Mouse (Mus musculus) embryonic facial prominence, embryonic 14.5 days (tissue): ENCODE results near the gene Sept9. TPM values are rescaled to one million over a fixed set of nuclear protein-coding genes. Genes with fewer than 3 reads are reported as not detected.
A peak's percentile ranks its signal among the peaks of the same experiment; 100 is the strongest.

Experiments
- ATAC-seq: fragments of 200-750 bp; cut with Nextera tagmentation; 2 replicates; pipeline ENCODE4 v1.8.0; 2017; ENCODE audit warnings: low read depth, moderate number of reproducible peaks, moderate TSS enrichment
- DNase-seq: peaks from one replicate; pipeline ENCODE4 v3.0.0-alpha.2; 2015; ENCODE audit warnings: low spot score
- H3K27ac ChIP-seq: fragments of 300-500 bp; sonication (generic); replicated peaks from 2 replicates; pipeline ENCODE4 v1.5.1; 2014; ENCODE audit warnings: low read depth, mild to moderate bottlenecking, low read length, moderate library complexity
- H3K27me3 ChIP-seq: fragments of 300-500 bp; sonication (generic); replicated peaks from 2 replicates; pipeline ENCODE4 v1.6.1; 2014; ENCODE audit warnings: low read length; ENCODE audit not compliant: control insufficient read depth, insufficient read depth
- H3K36me3 ChIP-seq: fragments of 300-500 bp; sonication (generic); 2 replicates; pipeline ENCODE4 v1.6.1; 2014; ENCODE audit warnings: low read length, mixed read lengths; ENCODE audit not compliant: control insufficient read depth, insufficient read depth
- H3K4me1 ChIP-seq: fragments of 300-500 bp; sonication (generic); 2 replicates; pipeline ENCODE4 v1.6.1; 2014; ENCODE audit warnings: antibody characterized with exemption, low read length; ENCODE audit not compliant: control insufficient read depth, insufficient read depth
- H3K4me2 ChIP-seq: fragments of 300-500 bp; sonication (generic); 2 replicates; pipeline ENCODE4 v1.6.1; 2014; ENCODE audit warnings: low read depth, mild to moderate bottlenecking, low read length, moderate library complexity, mixed read lengths
- H3K4me3 ChIP-seq: fragments of 300-500 bp; sonication (generic); 2 replicates; pipeline ENCODE4 v1.5.1; 2014; ENCODE audit warnings: low read depth, mild to moderate bottlenecking, low read length
- H3K9ac ChIP-seq: fragments of 300-500 bp; sonication (generic); 2 replicates; pipeline ENCODE4 v1.6.1; 2014; ENCODE audit warnings: low read depth, mild to moderate bottlenecking, low read length, moderate library complexity, mixed read lengths
- H3K9me3 ChIP-seq: fragments of 300-500 bp; sonication (generic); 2 replicates; pipeline ENCODE4 v1.6.1; 2016; ENCODE audit warnings: low read length; ENCODE audit not compliant: control insufficient read depth
- WGBS: fragments of 180-500 bp; shearing (Covaris S2); extraction: QIAGEN DNeasy Blood & Tissue Kit; methylation state at CpG from one replicate; pipeline ENCODE4 v1.1.7; 2014; 5-methylcytosine and 5-hydroxymethylcytosine counted together
- polyA plus RNA-seq: library from polyadenylated mRNA; unstranded; fragments of >200 nt; fragmentation: Nextera tagmentation; extraction: Ambion mirVana; gene quantifications from 2 replicates; pipeline ENCODE4 v1.2.1, GENCODE M21; 2014

The Sept9 gene
- polyA plus RNA-seq, 1 experiment from 2014 or later, result 115 TPM

DNA sequence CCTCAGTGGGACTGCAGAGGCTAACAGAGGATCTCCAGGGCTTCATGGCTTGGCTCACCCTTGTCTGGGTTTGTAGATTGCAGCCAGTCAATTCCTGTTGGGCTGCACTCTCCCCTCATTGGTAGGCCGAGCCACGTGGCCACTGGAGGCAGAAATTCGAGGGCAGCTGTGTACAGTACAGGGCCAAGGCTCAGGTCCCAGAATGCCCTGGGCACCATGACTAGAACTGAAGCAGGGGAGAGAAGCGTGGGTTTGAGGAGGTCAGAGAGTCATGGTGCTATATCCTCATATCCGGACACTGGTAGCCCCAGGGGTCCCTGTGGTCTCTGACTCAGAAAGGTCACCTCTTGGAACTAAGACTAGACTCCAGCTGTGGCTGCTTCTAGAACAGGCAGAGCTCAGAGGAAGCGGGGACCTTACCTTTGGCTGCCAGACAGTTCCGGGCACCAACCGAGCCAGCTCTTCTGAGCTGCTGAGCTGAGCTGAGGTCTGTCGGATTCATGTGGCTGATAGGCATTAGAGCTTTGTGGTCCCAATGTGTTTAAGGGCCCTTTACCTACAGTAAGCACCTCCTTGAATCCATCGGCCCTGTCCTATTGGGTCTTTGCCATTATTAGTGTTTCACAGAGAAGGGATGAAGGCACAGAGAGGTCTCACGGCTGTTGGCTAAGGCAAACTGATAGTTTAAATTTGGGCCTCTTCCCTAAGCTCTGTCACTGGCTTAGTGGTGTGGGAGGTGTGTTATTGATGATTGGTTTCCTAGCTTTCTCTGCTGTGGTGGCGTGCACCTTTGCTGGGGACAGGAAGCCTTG, 119.5 kb downstream of the Sept9 start:
- no peaks in the 10 kb centered on the region for H3K27me3 ChIP-seq
- H3K9ac ChIP-seq, result peak overlapping the region; percentile 38
- peak overlapping the region; percentile 88 for H3K27ac ChIP-seq
- H3K4me2 ChIP-seq, result peak overlapping the region; percentile 34
- H3K4me1 ChIP-seq, result peaks cover 69% of the 10 kb centered on the region
- 28% methylated on average over 11 of the region's 12 CpGs for whole genome bisulfite sequencing
- ATAC-seq (no peak), DNase-seq (peak; percentile 51)
- no peaks in the 10 kb centered on the region for H3K36me3 ChIP-seq
- H3K9me3 ChIP-seq, result no peaks in the 10 kb centered on the region
- no peak overlapping the region for H3K4me3 ChIP-seq

DNA sequence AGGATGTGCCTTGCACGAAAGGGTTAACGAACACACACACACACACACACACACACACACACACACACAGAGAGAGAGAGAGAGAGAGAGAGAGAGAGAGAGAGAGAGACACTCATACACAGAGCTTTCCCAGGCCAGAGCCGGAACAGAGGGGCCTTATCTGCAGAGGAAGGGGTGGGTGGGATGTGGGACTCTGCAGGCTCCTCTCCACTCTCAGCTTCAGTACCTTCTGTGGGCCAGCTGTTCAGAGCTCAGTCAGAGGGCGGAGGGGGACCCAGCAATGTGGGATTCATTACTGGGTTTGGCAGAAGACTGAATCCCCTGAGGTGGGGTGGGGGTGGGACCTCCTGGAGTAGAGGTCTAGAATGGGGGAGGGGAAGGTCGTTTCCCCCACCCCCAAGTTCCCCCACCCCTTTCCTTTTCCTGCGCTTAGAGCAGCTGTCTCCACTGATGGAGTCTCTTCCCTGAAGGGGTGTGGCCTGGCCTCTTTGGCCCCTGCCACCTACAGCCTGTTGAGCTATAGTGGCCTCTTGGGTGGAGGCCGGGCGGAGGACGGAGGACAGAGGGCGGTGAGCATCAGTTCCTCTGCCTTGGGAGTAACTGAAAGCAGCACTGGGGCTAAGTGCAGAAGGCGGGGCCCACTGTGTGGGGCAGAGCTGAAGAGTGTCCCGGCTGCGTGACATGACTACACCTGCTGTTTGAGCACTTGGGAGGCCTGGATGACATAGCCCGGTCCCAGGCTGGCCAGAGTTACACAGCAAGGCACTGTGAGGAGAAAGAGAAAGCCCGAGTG, 120.3 kb downstream of the Sept9 start:
- Histone ChIP-seq H3K4me1 (peaks cover 75% of the 10 kb centered on the region), H3K4me2 (peak overlapping the region; percentile 34), H3K9me3 (no peaks in the 10 kb centered on the region), H3K36me3 (no peaks in the 10 kb centered on the region), H3K27me3 (no peaks in the 10 kb centered on the region), H3K4me3 (no peak overlapping the region), H3K27ac (peak overlapping the region; percentile 88), H3K9ac (peak overlapping the region; percentile 30; the same call in 1 of the 2 replicates)
- ATAC-seq (peak; percentile 84), DNase-seq (peak; percentile 94)
- 15% methylated on average over 13 of the region's 15 CpGs for WGBS

DNA sequence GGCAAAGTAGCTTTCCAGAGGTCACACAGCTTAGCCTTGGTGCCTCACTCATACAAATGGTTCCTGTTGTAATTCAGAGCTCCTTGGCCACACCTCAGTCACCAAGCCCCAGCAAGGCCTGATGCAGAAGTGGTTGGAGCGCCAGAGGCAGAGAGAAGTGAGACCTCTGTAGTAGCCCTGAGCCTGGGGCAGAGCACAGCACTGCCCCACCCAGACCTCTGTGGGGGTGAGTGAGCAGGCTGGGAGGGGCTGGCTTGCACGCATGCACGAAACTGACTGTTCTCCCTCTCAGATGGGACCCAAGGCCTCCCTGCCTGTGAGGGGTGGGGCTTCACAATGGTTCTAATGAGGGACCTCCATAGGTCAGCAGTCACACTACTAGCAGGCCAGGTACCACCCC, 121.0 kb downstream of the Sept9 start:
- Histone ChIP-seq H3K4me2 (peak overlapping the region; percentile 34; the same call in 1 of the 2 replicates), H3K27ac (peak overlapping the region; percentile 88), H3K36me3 (no peaks in the 10 kb centered on the region), H3K27me3 (no peaks in the 10 kb centered on the region), H3K9ac (peak overlapping the region; percentile 30; the same call in 1 of the 2 replicates), H3K9me3 (no peaks in the 10 kb centered on the region), H3K4me1 (peaks cover 76% of the 10 kb centered on the region), H3K4me3 (no peak overlapping the region)
- 45% methylated on average over 3 of the region's 3 CpGs for WGBS
- DNase-seq, result no peak
- no peak for ATAC-seq

DNA sequence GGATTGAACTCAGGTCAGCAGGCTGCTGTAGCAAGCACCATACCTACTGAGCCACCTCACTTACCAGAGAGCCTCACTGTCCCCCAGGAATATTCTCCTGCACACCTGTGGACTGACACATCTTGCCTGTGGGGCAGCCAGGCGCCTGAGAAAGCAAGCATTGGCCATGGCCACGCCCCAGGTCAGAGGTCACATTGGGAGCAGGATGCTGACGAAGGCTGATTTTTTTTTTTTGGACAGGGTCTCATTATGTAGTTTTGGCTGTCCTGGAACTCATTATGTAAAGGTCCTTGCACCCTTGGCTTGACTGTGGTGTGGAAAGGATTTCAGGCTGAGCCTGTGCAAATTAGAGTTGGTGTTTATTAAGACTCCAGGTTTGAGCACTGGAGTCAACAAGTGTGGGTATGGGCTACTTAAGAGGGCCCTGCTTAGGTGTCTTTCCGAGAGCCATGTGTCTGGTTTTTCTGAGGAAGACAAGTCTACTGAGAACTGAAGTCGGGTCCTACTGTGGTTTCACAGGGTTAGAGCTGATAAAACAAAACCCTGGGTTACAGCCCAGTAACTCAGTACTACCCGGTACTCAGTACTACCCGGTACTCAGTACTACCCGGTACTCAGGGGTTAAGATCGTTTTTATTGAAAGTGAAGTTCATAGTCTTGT, 122.0 kb downstream of the Sept9 start:
- Histone ChIP-seq H3K4me2 (no peak overlapping the region), H3K4me1 (peaks cover 82% of the 10 kb centered on the region), H3K4me3 (no peak overlapping the region), H3K27me3 (no peaks in the 10 kb centered on the region), H3K27ac (no peak overlapping the region), H3K9ac (no peak overlapping the region), H3K36me3 (no peaks in the 10 kb centered on the region), H3K9me3 (no peaks in the 10 kb centered on the region)
- WGBS, result 52% methylated on average over 9 of the region's 9 CpGs
- ATAC-seq (no peak), DNase-seq (no peak)

DNA sequence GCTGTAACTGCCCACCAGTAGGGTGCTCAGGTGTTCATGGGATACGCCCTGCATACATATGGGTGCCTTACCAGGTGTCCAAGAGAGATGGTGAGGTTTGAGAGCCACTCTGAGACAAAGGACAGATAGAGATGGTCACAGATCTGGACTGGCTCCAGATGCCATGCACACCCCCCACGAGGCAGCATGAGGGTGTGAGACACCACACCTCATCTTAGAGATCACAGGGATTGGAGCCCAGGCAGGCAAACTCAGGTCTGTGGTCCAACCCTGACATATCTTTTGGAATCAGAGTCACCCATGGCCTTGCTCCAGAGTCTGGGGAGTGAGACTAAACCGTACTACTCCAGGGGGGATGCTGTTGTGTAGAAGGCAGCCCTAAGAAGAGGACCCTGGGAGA, 122.8 kb downstream of the Sept9 start:
- Histone ChIP-seq H3K4me3 (no peak overlapping the region), H3K9ac (no peak overlapping the region), H3K9me3 (no peaks in the 10 kb centered on the region), H3K36me3 (no peaks in the 10 kb centered on the region), H3K27me3 (no peaks in the 10 kb centered on the region), H3K4me1 (peaks cover 82% of the 10 kb centered on the region), H3K27ac (no peak overlapping the region), H3K4me2 (no peak overlapping the region)
- ATAC-seq (no peak), DNase-seq (no peak)
- WGBS, result 80% methylated on average over 3 of the region's 3 CpGs

DNA sequence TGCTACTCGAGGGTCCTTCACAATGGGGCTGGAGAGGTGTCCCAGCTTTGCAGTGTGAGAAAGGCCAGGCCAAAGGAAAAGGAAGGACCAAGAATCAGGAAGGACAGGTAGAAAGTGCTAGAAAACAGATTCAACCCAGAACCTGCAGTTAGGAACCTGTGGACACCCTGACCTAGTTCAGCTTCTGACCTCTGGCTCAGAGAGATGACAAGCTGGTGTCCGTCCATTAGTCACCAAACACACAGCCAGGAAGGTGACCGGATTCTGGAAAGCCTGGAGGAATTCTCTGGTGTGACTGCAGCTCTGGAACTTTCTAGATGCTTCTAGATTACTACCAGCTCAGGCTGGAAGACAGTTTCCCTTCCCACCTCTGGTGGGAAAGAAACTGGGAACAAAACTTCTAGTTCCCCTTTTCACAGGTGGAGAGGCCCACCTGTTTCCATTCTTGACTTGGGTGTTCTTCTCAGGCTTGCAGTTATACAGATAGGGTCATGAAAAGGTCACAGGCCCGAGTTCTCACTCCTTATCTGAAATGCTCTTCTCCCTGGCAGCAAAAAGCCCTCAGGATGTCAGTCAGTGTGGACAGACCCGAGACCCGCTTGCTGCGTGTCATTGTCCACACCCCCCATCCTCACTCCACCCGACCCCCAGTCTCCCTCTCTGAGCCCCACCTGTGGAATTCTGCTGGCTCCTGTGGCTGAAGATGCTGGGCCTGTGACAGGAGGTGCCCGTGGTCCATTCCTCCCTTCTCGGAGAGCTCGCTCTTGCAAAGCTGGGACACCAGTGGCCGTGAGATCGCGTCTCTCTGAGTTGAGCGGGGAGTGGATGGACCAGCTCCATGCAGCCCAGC, 123.5 kb downstream of the Sept9 start:
- 77% methylated on average over 15 of the region's 15 CpGs for WGBS
- Histone ChIP-seq H3K9me3 (no peaks in the 10 kb centered on the region), H3K27ac (peak overlapping the region; percentile 40), H3K27me3 (no peaks in the 10 kb centered on the region), H3K4me3 (no peak overlapping the region), H3K4me2 (no peak overlapping the region), H3K9ac (no peak overlapping the region), H3K36me3 (no peaks in the 10 kb centered on the region), H3K4me1 (peaks cover 78% of the 10 kb centered on the region)
- ATAC-seq, result no peak
- no peak for DNase-seq

DNA sequence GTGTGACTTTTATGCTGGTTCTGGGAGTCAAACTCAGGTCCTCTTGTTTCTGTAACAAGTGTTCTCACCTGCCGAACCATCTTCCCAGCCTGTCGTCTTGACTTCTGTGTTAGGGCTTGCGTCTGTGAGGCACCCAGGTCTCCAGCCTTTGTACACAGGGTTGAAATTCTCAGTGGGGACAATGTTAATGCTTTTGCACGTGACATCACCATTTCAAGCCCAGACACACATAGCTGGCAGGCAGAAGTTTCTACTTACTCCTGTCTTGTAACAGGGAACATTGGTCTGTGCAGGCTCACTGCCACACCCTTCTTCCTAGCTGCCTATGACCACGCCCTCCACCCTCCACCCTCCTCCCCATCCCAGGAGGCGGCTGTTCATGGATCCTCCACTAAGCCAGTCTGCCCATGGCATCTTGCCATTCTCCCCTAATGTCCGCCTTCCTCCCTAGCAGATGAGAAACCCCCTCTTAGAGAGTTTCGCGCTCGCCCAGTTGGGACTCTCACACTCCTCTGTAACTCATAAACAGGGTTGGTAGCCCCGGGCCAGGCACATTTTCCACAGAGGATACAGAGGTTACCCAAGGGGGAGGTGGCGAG, 124.6 kb downstream of the Sept9 start:
- peak overlapping the region; percentile 40 for H3K27ac ChIP-seq
- no peak overlapping the region for H3K4me2 ChIP-seq
- H3K4me1 ChIP-seq, result peaks cover 66% of the 10 kb centered on the region
- no peaks in the 10 kb centered on the region for H3K9me3 ChIP-seq
- no peaks in the 10 kb centered on the region for H3K36me3 ChIP-seq
- peak; percentile 45; the same call in 1 of the 2 replicates for ATAC-seq
- H3K27me3 ChIP-seq, result no peaks in the 10 kb centered on the region
- peak; percentile 88 for DNase-seq
- H3K4me3 ChIP-seq, result no peak overlapping the region
- no peak overlapping the region for H3K9ac ChIP-seq
- WGBS, result 43% methylated on average over 12 of the region's 12 CpGs
